Mouse (Mus musculus): ENCODE measurements around the gene Top3a. TPM values are rescaled to one million over a fixed set of nuclear protein-coding genes. Genes with fewer than 3 reads are reported as not detected.

Top3a gene
- polyA plus RNA-seq, 1 experiment: 6.9 TPM

Other genes with a start within 250 kb of the Top3a start
- gene Alkbh5, start 241.0 kb downstream of the Top3a start, polyA plus RNA-seq (2012; rRNA removed): 31.3 and 34.8 TPM in 2 replicates
- gene Llgl1, start 77.6 kb downstream of the Top3a start, polyA plus RNA-seq (2012; rRNA removed): 50.6 and 56.5 TPM in 2 replicates
- gene Flii, start 50.1 kb downstream of the Top3a start, polyA plus RNA-seq (2012; rRNA removed): 171 and 173 TPM in 2 replicates
- 14.3 and 16.6 TPM in 2 replicates for gene Mief2, start 49.0 kb downstream of the Top3a start, polyA plus RNA-seq (2012; rRNA removed)
- gene Smcr8, start 159 bp upstream of the Top3a start, polyA plus RNA-seq (2012; rRNA removed): 12.5 and 13.4 TPM in 2 replicates
- 5.5 and 8.1 TPM in 2 replicates for gene Shmt1, start 34.4 kb upstream of the Top3a start, polyA plus RNA-seq (2012; rRNA removed)
- gene Dhrs7b, start 53.3 kb upstream of the Top3a start, polyA plus RNA-seq (2012; rRNA removed): 27.2 and 43.9 TPM in 2 replicates
- gene Tmem11, start 101.9 kb upstream of the Top3a start, polyA plus RNA-seq (2012; rRNA removed): 69.1 TPM in 2 replicates
- gene Natd1, start 137.4 kb upstream of the Top3a start, polyA plus RNA-seq (2012; rRNA removed): 39.7 and 44.6 TPM in 2 replicates
- gene Map2k3, start 154.7 kb upstream of the Top3a start, polyA plus RNA-seq (2012; rRNA removed): 30.9 and 35.9 TPM in 2 replicates
- 4.0 and 7.3 TPM in 2 replicates for gene Kcnj12, start 245.2 kb upstream of the Top3a start, polyA plus RNA-seq (2012; rRNA removed)